Mouse (Mus musculus): ENCODE measurements around the gene Olfr1173. TPM values are rescaled to one million over a fixed set of nuclear protein-coding genes. Genes with fewer than 3 reads are reported as not detected.

Gene Olfr1173
- not detected in 2 replicates for polyA plus RNA-seq (2012; rRNA removed; ENCODE audit: low replicate concordance)

DNA sequence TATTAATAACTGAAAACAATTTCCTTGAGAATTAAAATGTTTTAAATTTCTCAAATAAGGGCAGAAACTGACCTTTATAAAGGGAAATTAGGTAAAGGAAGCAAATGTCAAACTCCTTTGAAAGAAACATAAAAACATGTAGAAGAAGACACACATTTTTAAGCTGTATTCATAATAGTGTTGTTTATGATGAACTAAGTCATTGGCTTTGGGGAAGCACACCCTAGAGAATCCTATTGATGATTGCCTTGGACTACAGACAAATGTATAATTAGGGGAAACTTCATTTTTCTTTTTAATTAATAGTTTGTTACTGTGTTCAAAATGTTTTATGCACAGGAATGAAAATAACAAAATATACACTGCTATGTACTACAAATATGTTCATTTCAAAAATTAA lies at the start of gene Olfr1173:
TSS of gene Olfr1173 (minus strand) at position 101 of the 400 bp plus-strand sequence.

GRCm38 (mm10) chr2:88327115-88327514 lies 47.4 kb upstream of the Olfr1173 start, which contains the start of gene Olfr1175-ps:
TSS of gene Olfr1175-ps (minus strand) at chr2:88327215.

GRCm38 (mm10) chr2:88315035-88315434 lies 35.4 kb upstream of the Olfr1173 start, which contains the start of gene Olfr1174-ps:
TSS of gene Olfr1174-ps (minus strand) at chr2:88315135.

DNA sequence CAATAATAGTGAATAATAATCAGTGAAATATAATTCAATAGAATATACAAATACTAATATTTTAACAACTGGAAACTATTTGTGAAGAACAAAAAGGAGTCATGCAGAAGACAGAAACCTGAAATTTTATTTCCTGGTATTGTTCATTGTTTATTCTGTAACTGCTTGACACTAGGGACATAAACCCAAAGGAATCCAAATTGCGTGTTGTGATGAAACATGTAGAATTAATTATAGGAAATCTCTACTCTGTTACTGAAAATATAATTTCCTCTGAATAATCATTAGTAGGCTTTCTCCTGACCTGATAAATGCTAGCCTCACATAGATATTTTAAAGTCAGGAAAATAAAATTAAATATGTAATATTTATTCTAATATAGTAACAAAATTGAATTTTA lies 51.4 kb downstream of the Olfr1173 start, which contains the start of gene Olfr1170:
TSS of gene Olfr1170 (minus strand) at position 101 of the 400 bp plus-strand sequence.

Other genes with a start within 250 kb of the Olfr1173 start
- not detected in 2 replicates for gene Olfr73, start 242.2 kb downstream of the Olfr1173 start, polyA plus RNA-seq (2012; rRNA removed; ENCODE audit: low replicate concordance)
- not detected in 2 replicates for gene Olfr1162, start 228.7 kb downstream of the Olfr1173 start, polyA plus RNA-seq (2012; rRNA removed; ENCODE audit: low replicate concordance)
- gene Olfr1163, start 208.0 kb downstream of the Olfr1173 start, polyA plus RNA-seq (2012; rRNA removed; ENCODE audit: low replicate concordance): not detected in 2 replicates
- gene Olfr1164, start 185.9 kb downstream of the Olfr1173 start, polyA plus RNA-seq (2012; rRNA removed; ENCODE audit: low replicate concordance): not detected in 2 replicates
- gene Olfr1166, start 151.6 kb downstream of the Olfr1173 start, polyA plus RNA-seq (2012; rRNA removed; ENCODE audit: low replicate concordance): not detected in 2 replicates
- not detected in 2 replicates for gene Olfr1167, start 124.7 kb downstream of the Olfr1173 start, polyA plus RNA-seq (2012; rRNA removed; ENCODE audit: low replicate concordance)
- not detected in 2 replicates for gene Olfr1168, start 98.0 kb downstream of the Olfr1173 start, polyA plus RNA-seq (2012; rRNA removed; ENCODE audit: low replicate concordance)
- gene Olfr1170, start 51.5 kb downstream of the Olfr1173 start, polyA plus RNA-seq (2012; rRNA removed; ENCODE audit: low replicate concordance): not detected in 2 replicates
- gene Olfr1174-ps, start 35.3 kb upstream of the Olfr1173 start, polyA plus RNA-seq (2012; rRNA removed; ENCODE audit: low replicate concordance): not detected in 2 replicates
- gene Olfr1175-ps, start 47.3 kb upstream of the Olfr1173 start, polyA plus RNA-seq (2012; rRNA removed; ENCODE audit: low replicate concordance): not detected in 2 replicates
- not detected in 2 replicates for gene Olfr1176, start 56.8 kb upstream of the Olfr1173 start, polyA plus RNA-seq (2012; rRNA removed; ENCODE audit: low replicate concordance)
- not detected in 2 replicates for gene Olfr1177-ps, start 66.6 kb upstream of the Olfr1173 start, polyA plus RNA-seq (2012; rRNA removed; ENCODE audit: low replicate concordance)
- not detected in 2 replicates for gene Olfr1178, start 107.2 kb upstream of the Olfr1173 start, polyA plus RNA-seq (2012; rRNA removed; ENCODE audit: low replicate concordance)
- not detected in 2 replicates for gene Olfr1179, start 126.6 kb upstream of the Olfr1173 start, polyA plus RNA-seq (2012; rRNA removed; ENCODE audit: low replicate concordance)
- gene Olfr1180, start 139.3 kb upstream of the Olfr1173 start, polyA plus RNA-seq (2012; rRNA removed; ENCODE audit: low replicate concordance): not detected in 2 replicates
- gene Olfr1181, start 146.3 kb upstream of the Olfr1173 start, polyA plus RNA-seq (2012; rRNA removed; ENCODE audit: low replicate concordance): not detected in 2 replicates
- gene Gm13757, start 169.3 kb upstream of the Olfr1173 start, polyA plus RNA-seq (2012; rRNA removed; ENCODE audit: low replicate concordance): not detected in 2 replicates
- gene Olfr1183, start 175.0 kb upstream of the Olfr1173 start, polyA plus RNA-seq (2012; rRNA removed; ENCODE audit: low replicate concordance): not detected in 2 replicates
- not detected in 2 replicates for gene Olfr1184, start 203.7 kb upstream of the Olfr1173 start, polyA plus RNA-seq (2012; rRNA removed; ENCODE audit: low replicate concordance)
- not detected in 2 replicates for gene Olfr1185-ps1, start 213.4 kb upstream of the Olfr1173 start, polyA plus RNA-seq (2012; rRNA removed; ENCODE audit: low replicate concordance)
- gene Olfr1186, start 238.7 kb upstream of the Olfr1173 start, polyA plus RNA-seq (2012; rRNA removed; ENCODE audit: low replicate concordance): not detected in 2 replicates